In the genomic region with DNA sequence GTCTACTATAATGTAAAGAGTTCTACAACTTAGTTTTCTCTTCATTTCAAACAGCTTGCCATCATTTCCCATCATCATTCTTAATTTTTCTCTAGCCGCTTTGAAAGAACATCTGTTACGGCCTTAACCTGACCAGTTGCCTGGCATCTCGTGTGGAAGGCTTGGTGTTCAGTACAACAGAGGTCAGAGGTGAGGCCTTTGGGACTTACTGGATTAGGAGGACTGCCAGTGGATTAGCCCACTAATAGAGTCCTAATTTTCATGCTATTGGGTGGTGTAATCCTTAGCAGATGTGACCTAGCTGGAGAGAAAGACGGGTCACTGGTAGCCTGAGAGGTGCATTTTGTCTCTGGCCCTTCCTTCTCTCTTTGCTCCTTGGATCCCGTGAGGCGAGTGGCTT, we compare ENCODE assay signal across 12 mouse cellular contexts.
"Had no signal": no experiment of that assay in that cellular context is flagged by ENCODE, and none has a peak within 500 bp of the region (broad histone marks: within the 10 kb centered on the region; RNA-seq: fewer than 3 reads in every experiment).

No protein-coding gene starts in this region.

- DNase-seq: kidney, adult 2 months; kidney, postnatal 10 days; kidney, postnatal 36 days; liver, postnatal 0 days; lung, embryonic 14.5 days; midbrain, embryonic 14.5 days; right cerebral cortex, adult 18-20 months; right cerebral cortex, postnatal 14 days; right cerebral cortex, postnatal 4 days; thymus, adult 2 months; thymus, postnatal 14 days; thymus, postnatal 4 days had no signal
